Mouse (Mus musculus): ENCODE measurements around the gene Abhd12b. TPM values are rescaled to one million over a fixed set of nuclear protein-coding genes. Genes with fewer than 3 reads are reported as not detected.
A peak's percentile ranks its signal among the peaks of the same experiment; 100 is the strongest.

Abhd12b gene
- polyA plus RNA-seq, 1 experiment from 2014 or later: not detected

DNA sequence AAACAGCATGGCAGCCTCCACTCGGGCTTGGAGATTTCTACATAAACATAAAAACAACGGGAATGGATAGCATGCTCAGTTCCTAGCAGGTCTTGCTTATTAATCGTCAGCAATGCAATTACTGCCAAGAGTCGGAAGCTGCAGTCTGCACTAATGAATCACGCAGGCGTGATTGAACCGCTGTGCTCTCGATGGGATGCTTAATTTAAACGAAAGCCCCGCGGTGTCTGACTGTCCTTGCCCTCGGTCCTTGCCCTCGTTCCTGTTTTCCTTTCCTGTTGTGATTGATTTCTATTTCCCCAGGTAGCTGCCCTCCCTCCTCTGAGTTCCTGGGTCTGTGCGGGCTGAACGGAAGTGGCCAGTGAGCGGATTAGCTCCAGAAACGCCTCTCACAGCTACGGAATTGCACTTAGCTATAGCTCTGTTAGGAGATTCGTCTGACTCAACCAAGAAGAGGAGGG lies 38.4 kb downstream of the Abhd12b start:
- Histone ChIP-seq H3K4me1 (peaks cover 7% of the 10 kb centered on the region; the same call in 1 of the 2 replicates), H3K27ac (peak overlapping the region; percentile 64), H3K36me3 (peaks cover 25% of the 10 kb centered on the region), H3K4me3 (peak overlapping the region; percentile 48), H3K9me3 (no peaks in the 10 kb centered on the region), H3K27me3 (ENCODE audit: insufficient read depth, poor library complexity, severe bottlenecking) (no peaks in the 10 kb centered on the region)
- 32% methylated on average over 19 of the region's 19 CpGs for WGBS
- peak; percentile 66 for DNase-seq (ENCODE audit: low spot score)

- peak; percentile 58 for DNase-seq (ENCODE audit: low spot score)
- H3K4me3 ChIP-seq: no peak overlapping the region
- peaks cover 36% of the 10 kb centered on the region for H3K36me3 ChIP-seq
- H3K27ac ChIP-seq: no peak overlapping the region
- WGBS: 89% methylated on average over 6 of the region's 6 CpGs
- no peaks in the 10 kb centered on the region for H3K9me3 ChIP-seq
- peaks cover 7% of the 10 kb centered on the region; the same call in 1 of the 2 replicates for H3K4me1 ChIP-seq
- H3K27me3 ChIP-seq (ENCODE audit: insufficient read depth, poor library complexity, severe bottlenecking): no peaks in the 10 kb centered on the region
These were observed 41.5 kb downstream of the Abhd12b start for GRCm38 (mm10) chr12:70195426-70195825.

- no peak for DNase-seq (ENCODE audit: low spot score)
- WGBS: 85% methylated on average over 5 of the region's 5 CpGs
- no peak overlapping the region for H3K4me3 ChIP-seq
- H3K9me3 ChIP-seq: no peaks in the 10 kb centered on the region
- peaks cover 7% of the 10 kb centered on the region; the same call in 1 of the 2 replicates for H3K4me1 ChIP-seq
- H3K27me3 ChIP-seq (ENCODE audit: insufficient read depth, poor library complexity, severe bottlenecking): no peaks in the 10 kb centered on the region
- no peak overlapping the region for H3K27ac ChIP-seq
- peaks cover 29% of the 10 kb centered on the region for H3K36me3 ChIP-seq
These were observed 42.4 kb downstream of the Abhd12b start for GRCm38 (mm10) chr12:70196341-70196740.

DNA sequence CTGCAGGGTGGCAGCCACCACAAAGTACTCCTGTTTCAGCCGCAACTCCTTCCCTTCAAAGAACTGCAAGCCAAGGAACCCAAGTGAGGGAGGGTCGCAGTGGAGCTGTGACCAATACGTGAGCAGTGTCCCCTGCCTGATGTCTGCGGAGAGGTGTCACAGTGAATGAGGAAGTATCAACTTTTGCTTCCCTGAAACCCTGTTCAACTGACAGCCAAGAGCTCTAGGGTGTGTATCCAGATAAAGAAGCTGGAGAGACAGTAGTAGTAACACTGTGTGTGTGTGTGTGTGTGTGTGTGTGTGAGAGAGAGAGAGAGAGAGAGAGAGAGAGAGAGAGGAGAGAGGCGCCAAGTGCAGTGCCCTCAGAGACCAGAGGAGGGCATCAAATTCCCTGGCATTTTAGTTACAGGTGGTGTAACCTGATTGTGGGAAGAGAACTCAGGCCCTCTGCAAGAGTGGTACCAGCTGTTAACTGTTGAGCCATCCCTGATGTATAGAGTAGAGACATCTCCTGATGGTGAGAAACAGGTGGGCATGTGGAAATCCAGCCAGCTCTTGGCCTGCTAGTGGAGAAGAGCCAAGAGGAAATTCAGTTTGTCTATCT lies 48.1 kb downstream of the Abhd12b start:
- H3K4me1 ChIP-seq: no peaks in the 10 kb centered on the region
- peaks cover 36% of the 10 kb centered on the region for H3K36me3 ChIP-seq
- no peak for DNase-seq (ENCODE audit: low spot score)
- H3K9me3 ChIP-seq: no peaks in the 10 kb centered on the region
- H3K4me3 ChIP-seq: no peak overlapping the region
- no peaks in the 10 kb centered on the region for H3K27me3 ChIP-seq (ENCODE audit: insufficient read depth, poor library complexity, severe bottlenecking)
- no peak overlapping the region for H3K27ac ChIP-seq
- WGBS: 66% methylated on average over 5 of the region's 5 CpGs

DNA sequence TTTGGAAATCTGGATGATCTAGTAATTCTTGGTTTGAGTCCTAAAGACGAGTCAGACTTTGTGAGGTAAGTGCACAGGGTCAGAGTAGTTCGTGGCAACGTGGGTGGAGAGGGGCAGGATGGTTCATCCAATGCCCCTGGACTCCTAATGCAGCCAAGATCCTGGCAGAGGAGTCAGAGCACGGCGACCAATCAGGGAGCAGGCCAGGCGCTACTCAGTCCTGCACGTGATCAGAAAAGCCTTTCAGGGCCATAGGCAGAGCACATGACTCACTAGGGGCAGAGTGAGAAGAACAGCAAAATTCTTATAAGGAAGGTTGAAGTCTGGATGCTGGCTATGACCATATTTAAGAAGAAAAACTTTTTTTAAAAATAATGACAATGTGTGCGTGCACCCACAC lies 50.5 kb downstream of the Abhd12b start:
- 76% methylated on average over 8 of the region's 8 CpGs for WGBS
- Histone ChIP-seq H3K27me3 (ENCODE audit: insufficient read depth, poor library complexity, severe bottlenecking) (no peaks in the 10 kb centered on the region), H3K27ac (no peak overlapping the region), H3K4me1 (no peaks in the 10 kb centered on the region), H3K36me3 (peaks cover 32% of the 10 kb centered on the region; the same call in 1 of the 2 replicates), H3K4me3 (no peak overlapping the region), H3K9me3 (no peaks in the 10 kb centered on the region)
- no peak for DNase-seq (ENCODE audit: low spot score)

- Histone ChIP-seq H3K27ac (no peak overlapping the region), H3K9me3 (no peaks in the 10 kb centered on the region), H3K27me3 (ENCODE audit: insufficient read depth, poor library complexity, severe bottlenecking) (no peaks in the 10 kb centered on the region), H3K4me3 (no peak overlapping the region), H3K36me3 (peaks cover 19% of the 10 kb centered on the region; the same call in 1 of the 2 replicates), H3K4me1 (no peaks in the 10 kb centered on the region)
- 70% methylated on average over 5 of the region's 5 CpGs for WGBS
- no peak for DNase-seq (ENCODE audit: low spot score)
These were observed 54.3 kb downstream of the Abhd12b start for GRCm38 (mm10) chr12:70208214-70208613.

- WGBS: 79% methylated on average over 4 of the region's 4 CpGs
- no peak overlapping the region for H3K27ac ChIP-seq
These were observed 58.6 kb downstream of the Abhd12b start for GRCm38 (mm10) chr12:70212501-70212900.

DNA sequence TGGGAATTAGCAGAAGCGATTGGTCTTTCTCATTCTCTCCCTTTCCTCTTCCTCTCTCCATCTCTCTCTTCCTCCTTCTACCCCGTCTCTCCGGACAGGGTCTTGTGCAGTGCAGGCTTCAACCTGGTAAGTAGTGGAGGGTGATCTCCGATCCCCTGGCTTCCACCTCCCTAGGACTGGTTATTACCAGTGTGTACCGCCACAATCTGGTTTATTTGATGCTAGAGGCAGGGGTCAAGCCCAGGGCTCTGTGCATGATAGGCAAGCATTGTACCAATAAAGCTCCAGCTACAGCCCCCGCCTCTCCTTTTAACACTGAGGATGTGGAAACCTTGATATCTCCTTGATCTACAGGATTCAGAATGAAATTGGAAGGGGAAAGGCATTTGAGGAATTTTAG lies 59.7 kb downstream of the Abhd12b start:
- Histone ChIP-seq H3K27ac (no peak overlapping the region), H3K4me1 (no peaks in the 10 kb centered on the region), H3K27me3 (ENCODE audit: insufficient read depth, poor library complexity, severe bottlenecking) (no peaks in the 10 kb centered on the region), H3K4me3 (no peak overlapping the region), H3K9me3 (no peaks in the 10 kb centered on the region), H3K36me3 (peaks cover 12% of the 10 kb centered on the region; the same call in 1 of the 2 replicates)
- 86% methylated on average over 6 of the region's 6 CpGs for WGBS
- DNase-seq (ENCODE audit: low spot score): no peak

More at GRCm38 (mm10) chr12:70212501-70212900, 58.6 kb downstream of the Abhd12b start:
- H3K9me3 ChIP-seq: no peaks in the 10 kb centered on the region
- peaks cover 17% of the 10 kb centered on the region; the same call in 1 of the 2 replicates for H3K36me3 ChIP-seq
- no peak for DNase-seq (ENCODE audit: low spot score)
- H3K4me1 ChIP-seq: no peaks in the 10 kb centered on the region
- H3K4me3 ChIP-seq: no peak overlapping the region
- no peaks in the 10 kb centered on the region for H3K27me3 ChIP-seq (ENCODE audit: insufficient read depth, poor library complexity, severe bottlenecking)

DNA sequence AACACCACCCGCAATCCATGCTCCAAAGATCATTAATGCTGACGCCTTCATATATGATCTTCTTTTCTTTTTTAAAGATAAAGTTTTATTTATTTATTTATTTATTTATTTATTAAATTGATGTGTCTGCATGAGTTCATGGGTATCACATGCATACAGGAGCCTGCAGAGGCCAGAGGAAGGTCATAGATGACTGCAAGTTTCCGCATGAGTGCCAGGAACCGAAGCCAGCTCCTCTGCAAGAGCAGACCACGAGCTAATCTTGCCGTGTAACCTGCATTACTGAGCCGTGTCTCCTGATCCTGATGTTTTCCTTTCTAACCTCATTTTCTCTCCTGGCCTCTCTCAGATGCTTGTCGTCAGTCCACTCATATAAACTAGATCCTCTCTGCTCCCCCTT lies 60.3 kb downstream of the Abhd12b start:
- Histone ChIP-seq H3K9me3 (no peaks in the 10 kb centered on the region), H3K27ac (no peak overlapping the region), H3K4me1 (no peaks in the 10 kb centered on the region), H3K36me3 (peaks cover 15% of the 10 kb centered on the region), H3K27me3 (ENCODE audit: insufficient read depth, poor library complexity, severe bottlenecking) (no peaks in the 10 kb centered on the region), H3K4me3 (no peak overlapping the region)
- DNase-seq (ENCODE audit: low spot score): no peak
- WGBS: 86% methylated on average over 8 of the region's 8 CpGs

- Histone ChIP-seq H3K4me3 (no peak overlapping the region), H3K9me3 (no peaks in the 10 kb centered on the region), H3K36me3 (peaks cover 24% of the 10 kb centered on the region), H3K27me3 (ENCODE audit: insufficient read depth, poor library complexity, severe bottlenecking) (no peaks in the 10 kb centered on the region), H3K27ac (no peak overlapping the region), H3K4me1 (no peaks in the 10 kb centered on the region)
- WGBS: 79% methylated on average over 16 of the region's 16 CpGs
- no peak for DNase-seq (ENCODE audit: low spot score)
These were observed 62.4 kb downstream of the Abhd12b start for GRCm38 (mm10) chr12:70216229-70216800.

- WGBS: 81% methylated on average over 8 of the region's 8 CpGs
- Histone ChIP-seq H3K36me3 (peaks cover 26% of the 10 kb centered on the region), H3K27me3 (ENCODE audit: insufficient read depth, poor library complexity, severe bottlenecking) (no peaks in the 10 kb centered on the region), H3K9me3 (no peaks in the 10 kb centered on the region), H3K27ac (no peak overlapping the region), H3K4me3 (no peak overlapping the region), H3K4me1 (peaks cover 13% of the 10 kb centered on the region)
- no peak for DNase-seq (ENCODE audit: low spot score)
These were observed 65.0 kb downstream of the Abhd12b start for GRCm38 (mm10) chr12:70218795-70219540.

DNA sequence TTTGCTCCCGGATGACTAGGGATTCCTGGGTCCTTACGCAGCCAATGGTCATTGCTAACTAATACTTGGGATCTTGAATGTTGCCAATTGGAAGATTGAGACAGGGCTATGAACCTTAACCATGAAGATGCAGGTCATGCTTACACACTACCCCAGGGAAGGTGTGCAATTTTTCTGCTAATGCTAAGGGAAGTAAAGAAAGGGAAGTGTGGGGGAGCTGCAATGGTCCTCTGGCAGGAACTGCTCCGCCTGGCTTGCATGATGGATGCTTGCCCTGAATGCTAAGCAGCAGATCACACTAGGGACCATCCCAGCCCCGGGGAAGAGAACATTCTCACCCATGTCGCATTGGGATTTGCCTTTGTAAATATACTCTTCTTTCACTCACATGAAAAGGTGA lies 67.5 kb downstream of the Abhd12b start:
- Histone ChIP-seq H3K9me3 (no peaks in the 10 kb centered on the region), H3K4me1 (peaks cover 17% of the 10 kb centered on the region), H3K4me3 (no peak overlapping the region), H3K27ac (no peak overlapping the region), H3K27me3 (ENCODE audit: insufficient read depth, poor library complexity, severe bottlenecking) (no peaks in the 10 kb centered on the region), H3K36me3 (peaks cover 17% of the 10 kb centered on the region)
- DNase-seq (ENCODE audit: low spot score): no peak
- 84% methylated on average over 5 of the region's 5 CpGs for WGBS

- DNase-seq (ENCODE audit: low spot score): no peak
- H3K9me3 ChIP-seq: no peaks in the 10 kb centered on the region
These were observed 69.4 kb downstream of the Abhd12b start for GRCm38 (mm10) chr12:70223331-70223730.

More at GRCm38 (mm10) chr12:70223331-70223730, 69.4 kb downstream of the Abhd12b start:
- Histone ChIP-seq H3K4me1 (peaks cover 35% of the 10 kb centered on the region), H3K4me3 (no peak overlapping the region), H3K27me3 (ENCODE audit: insufficient read depth, poor library complexity, severe bottlenecking) (no peaks in the 10 kb centered on the region; the same call in 1 of the 2 replicates), H3K27ac (peak overlapping the region; percentile 65; the same call in 1 of the 2 replicates), H3K36me3 (peaks cover 16% of the 10 kb centered on the region)
- WGBS: 39% methylated on average over 4 of the region's 4 CpGs

All from heart, embryonic 10.5 days (tissue).